Mouse (Mus musculus) midbrain, embryonic 11.5 days (tissue): ENCODE data around the gene Dlat. TPM values are rescaled to one million over a fixed set of nuclear protein-coding genes. Genes with fewer than 3 reads are reported as not detected.

Experiments used
- ATAC-seq: fragments of 200-750 bp; cut with Nextera tagmentation; 2 replicates; pipeline ENCODE4 v1.8.0; 2017; ENCODE audit warnings: moderate TSS enrichment, moderate library complexity; ENCODE audit not compliant: low FRiP score
- DNase-seq: peaks from one replicate; pipeline ENCODE4 v3.0.0; 2015; ENCODE audit warnings: low spot score; ENCODE audit errors: missing footprints
- H3K27ac ChIP-seq: fragments of 300-500 bp; sonication (generic); 2 replicates; pipeline ENCODE4 v1.5.1; 2014; ENCODE audit warnings: low read depth, low read length
- H3K27me3 ChIP-seq: fragments of 300-500 bp; sonication (generic); 2 replicates; pipeline ENCODE4 v1.6.1; 2014; ENCODE audit warnings: mild to moderate bottlenecking, low read length, moderate library complexity, mixed read lengths; ENCODE audit not compliant: control insufficient read depth, insufficient read depth
- H3K36me3 ChIP-seq: fragments of 300-500 bp; sonication (generic); 2 replicates; pipeline ENCODE4 v1.6.1; 2014; ENCODE audit warnings: mild to moderate bottlenecking, low read length, moderate library complexity, mixed read lengths; ENCODE audit not compliant: control insufficient read depth, insufficient read depth
- H3K4me1 ChIP-seq: fragments of 300-500 bp; sonication (generic); 2 replicates; pipeline ENCODE4 v1.6.1; 2014; ENCODE audit warnings: low read length; ENCODE audit not compliant: control insufficient read depth, insufficient read depth
- H3K4me2 ChIP-seq: fragments of 300-500 bp; sonication (generic); 2 replicates; pipeline ENCODE4 v1.6.1; 2014; ENCODE audit warnings: mild to moderate bottlenecking, moderate library complexity
- H3K4me3 ChIP-seq: fragments of 300-500 bp; sonication (generic); 2 replicates; pipeline ENCODE4 v1.5.1; 2014; ENCODE audit warnings: low read depth, low read length
- H3K9ac ChIP-seq: fragments of 300-500 bp; sonication (generic); 2 replicates; pipeline ENCODE4 v1.6.1; 2014; ENCODE audit warnings: low read length
- H3K9me3 ChIP-seq: fragments of 300-500 bp; sonication (generic); 2 replicates; pipeline ENCODE4 v1.6.1; 2016; ENCODE audit warnings: low read length; ENCODE audit not compliant: control insufficient read depth
- WGBS: fragments of 180-500 bp; shearing (Covaris S2); extraction: QIAGEN DNeasy Blood & Tissue Kit; methylation state at CpG from one replicate; pipeline ENCODE4 v1.1.7; 2014; 5-methylcytosine and 5-hydroxymethylcytosine counted together
- polyA plus RNA-seq: library from polyadenylated mRNA; unstranded; fragments of >200 nt; fragmentation: Nextera tagmentation; extraction: Ambion mirVana; gene quantifications from 2 replicates; pipeline ENCODE4 v1.2.1, GENCODE M21; 2014

Gene Dlat
- polyA plus RNA-seq: 63.5 and 66.4 TPM in 2 replicates

- Histone ChIP-seq H3K27ac (peak within 1 kb of the TSS; percentile 55), H3K27me3 (no peaks in the 10 kb centered on the region), H3K36me3 (no peaks in the 10 kb centered on the region; the same call in 1 of the 2 replicates), H3K4me1 (peaks cover 9% of the 10 kb centered on the region), H3K9ac (peak within 1 kb of the TSS; percentile 89), H3K9me3 (no peaks in the 10 kb centered on the region), H3K4me3 (peak within 1 kb of the TSS; percentile 87), H3K4me2 (peak within 1 kb of the TSS; percentile 68)
- ATAC-seq (peak; percentile 95), DNase-seq (peak; percentile 99)
- under 1% methylated on average over 62 of the region's 63 CpGs for WGBS
Measured at GRCm38 (mm10) chr9:50659392-50660217, at the start of gene Dlat. Gene Dlat (minus strand): TSS chr9:50659780.

DNA sequence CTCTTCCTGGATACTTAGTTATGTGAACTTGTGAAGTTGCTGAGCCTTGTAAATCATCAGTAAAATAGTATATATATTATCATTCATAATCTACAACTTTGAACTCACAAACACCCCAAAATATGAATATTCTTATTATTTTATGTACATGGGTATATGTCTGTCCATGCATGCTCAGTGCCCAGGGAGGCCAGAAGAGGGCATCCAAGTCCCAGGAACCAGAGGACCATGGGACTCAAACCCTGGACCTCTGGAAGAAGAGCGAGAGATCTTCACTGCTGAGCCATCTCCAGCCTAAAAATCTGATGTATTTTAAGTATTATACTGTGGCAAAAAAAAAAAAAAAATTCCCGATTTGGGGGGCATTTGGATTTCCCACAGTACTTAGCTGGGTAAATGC, 49.5 kb upstream of the Dlat start:
- Histone ChIP-seq H3K4me1 (no peaks in the 10 kb centered on the region), H3K4me2 (no peak overlapping the region), H3K36me3 (no peaks in the 10 kb centered on the region), H3K27me3 (no peaks in the 10 kb centered on the region), H3K4me3 (no peak overlapping the region), H3K9ac (no peak overlapping the region), H3K27ac (no peak overlapping the region), H3K9me3 (no peaks in the 10 kb centered on the region)
- ATAC-seq (no peak), DNase-seq (no peak)
- 26% methylated on average over 2 of the region's 2 CpGs for WGBS

- no peak for DNase-seq
- H3K4me2 ChIP-seq: no peak overlapping the region
- 51% methylated on average over 6 of the region's 6 CpGs for WGBS
Measured at GRCm38 (mm10) chr9:50704907-50705306, 45.3 kb upstream of the Dlat start.

GRCm38 (mm10) chr9:50700921-50701691, 41.5 kb upstream of the Dlat start:
- no peak overlapping the region for H3K4me2 ChIP-seq
- no peaks in the 10 kb centered on the region for H3K9me3 ChIP-seq
- H3K9ac ChIP-seq: no peak overlapping the region
- no peak overlapping the region for H3K4me3 ChIP-seq
- ATAC-seq (no peak), DNase-seq (peak; percentile 83)
- WGBS: 69% methylated on average over 11 of the region's 11 CpGs
- no peaks in the 10 kb centered on the region for H3K36me3 ChIP-seq
- peaks cover 20% of the 10 kb centered on the region for H3K4me1 ChIP-seq
- H3K27me3 ChIP-seq: no peaks in the 10 kb centered on the region; the same call in 1 of the 2 replicates
- H3K27ac ChIP-seq: no peak overlapping the region

More at GRCm38 (mm10) chr9:50704907-50705306, 45.3 kb upstream of the Dlat start:
- no peak overlapping the region for H3K4me3 ChIP-seq
- H3K27me3 ChIP-seq: no peaks in the 10 kb centered on the region; the same call in 1 of the 2 replicates
- no peak overlapping the region for H3K27ac ChIP-seq
- no peaks in the 10 kb centered on the region for H3K36me3 ChIP-seq
- no peak overlapping the region for H3K9ac ChIP-seq
- no peaks in the 10 kb centered on the region for H3K4me1 ChIP-seq
- no peak for ATAC-seq
- no peaks in the 10 kb centered on the region for H3K9me3 ChIP-seq

DNA sequence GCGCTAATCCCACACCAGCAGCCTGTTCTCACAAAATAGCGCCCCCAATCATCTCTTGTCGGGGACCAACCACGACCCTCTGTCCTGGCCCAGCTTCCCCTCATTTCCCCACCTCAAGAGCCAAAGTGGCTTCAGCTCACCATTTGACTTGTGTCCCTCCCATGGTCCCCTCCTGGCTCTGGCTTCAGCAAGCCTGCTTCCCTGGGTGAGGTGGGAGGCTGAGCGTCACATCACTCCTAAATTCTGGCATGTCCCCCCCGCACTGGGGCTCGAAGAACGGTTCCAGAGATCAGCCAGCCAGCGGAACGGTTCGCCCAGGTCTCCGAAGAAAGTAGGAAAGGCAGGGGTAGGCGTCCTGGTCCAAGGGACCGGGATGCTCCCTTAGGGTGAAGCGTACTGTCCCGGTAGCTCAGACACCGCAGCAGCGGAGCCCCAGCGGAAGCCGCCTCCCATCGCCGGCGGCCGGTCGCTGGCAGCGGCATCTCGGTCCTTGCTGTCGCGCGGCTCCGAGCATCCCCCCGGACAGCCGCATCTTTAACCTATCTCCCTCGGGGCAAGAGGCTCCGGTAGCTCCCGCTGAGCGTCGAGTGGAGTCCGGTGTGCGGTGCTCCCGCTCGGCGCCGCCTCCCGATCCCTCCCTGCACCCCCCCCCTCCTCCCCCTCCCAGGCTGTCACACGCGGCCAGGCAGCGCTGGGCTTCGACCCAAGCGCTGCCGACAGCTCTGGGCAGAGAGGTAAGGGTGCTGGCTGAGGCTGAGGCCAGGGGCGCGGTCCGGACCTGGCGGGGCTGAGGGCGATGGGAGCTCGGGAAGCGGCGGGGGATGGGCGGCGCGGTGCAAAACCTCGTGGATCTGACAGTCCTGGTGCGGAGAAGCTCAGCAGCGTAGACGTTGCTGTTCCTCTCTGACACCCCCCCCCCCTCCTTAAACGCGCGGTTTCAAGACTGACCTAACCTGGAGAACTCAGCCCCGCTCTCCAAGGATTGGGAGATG, 39.1 kb upstream of the Dlat start:
- Histone ChIP-seq H3K27me3 (no peaks in the 10 kb centered on the region; the same call in 1 of the 2 replicates), H3K4me1 (peaks cover 20% of the 10 kb centered on the region), H3K36me3 (no peaks in the 10 kb centered on the region), H3K4me2 (peak overlapping the region; percentile 92), H3K27ac (no peak overlapping the region), H3K9me3 (no peaks in the 10 kb centered on the region), H3K9ac (peak overlapping the region; percentile 58), H3K4me3 (peak overlapping the region; percentile 41)
- WGBS: under 1% methylated on average over 64 of the region's 70 CpGs
- peak; percentile 75 for ATAC-seq
- DNase-seq: peak; percentile 95

DNA sequence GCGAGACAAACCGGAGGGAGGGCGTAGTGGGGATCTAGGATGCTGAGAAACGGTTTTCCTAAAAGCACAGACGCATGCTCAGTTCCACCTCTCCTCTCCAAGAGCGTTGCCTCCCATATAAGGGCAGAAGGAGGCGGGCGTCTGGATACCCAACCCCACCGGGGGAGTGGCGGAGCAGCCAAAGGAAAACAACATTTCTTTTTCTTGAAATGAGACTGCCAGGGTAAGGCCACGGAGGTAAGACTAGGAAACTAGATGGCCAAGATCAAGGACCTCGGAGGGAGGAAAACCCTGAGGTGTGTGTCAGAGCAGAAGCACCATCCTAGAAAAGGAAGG, 38.1 kb upstream of the Dlat start:
- Histone ChIP-seq H3K27ac (peak overlapping the region; percentile 60; the same call in 1 of the 2 replicates), H3K4me2 (peak overlapping the region; percentile 92), H3K9ac (peak overlapping the region; percentile 47; the same call in 1 of the 2 replicates), H3K4me1 (peaks cover 26% of the 10 kb centered on the region), H3K4me3 (peak overlapping the region; percentile 41), H3K27me3 (no peaks in the 10 kb centered on the region; the same call in 1 of the 2 replicates), H3K9me3 (no peaks in the 10 kb centered on the region), H3K36me3 (no peaks in the 10 kb centered on the region)
- DNase-seq: peak; percentile 93
- ATAC-seq: peak; percentile 66
- under 1% methylated on average over 12 of the region's 12 CpGs for WGBS

GRCm38 (mm10) chr9:50696851-50697705, 37.5 kb upstream of the Dlat start:
- Histone ChIP-seq H3K4me1 (peaks cover 27% of the 10 kb centered on the region), H3K9me3 (no peaks in the 10 kb centered on the region), H3K27ac (peak overlapping the region; percentile 60), H3K4me3 (peak overlapping the region; percentile 22), H3K4me2 (peak overlapping the region; percentile 92), H3K36me3 (no peaks in the 10 kb centered on the region), H3K9ac (peak overlapping the region; percentile 47; the same call in 1 of the 2 replicates), H3K27me3 (no peaks in the 10 kb centered on the region; the same call in 1 of the 2 replicates)
- peak; percentile 73 for ATAC-seq
- DNase-seq: peak; percentile 92
- WGBS: 24% methylated on average over 12 of the region's 12 CpGs
